ENCODE assay signal across 8 mouse cellular contexts in the genomic region with DNA sequence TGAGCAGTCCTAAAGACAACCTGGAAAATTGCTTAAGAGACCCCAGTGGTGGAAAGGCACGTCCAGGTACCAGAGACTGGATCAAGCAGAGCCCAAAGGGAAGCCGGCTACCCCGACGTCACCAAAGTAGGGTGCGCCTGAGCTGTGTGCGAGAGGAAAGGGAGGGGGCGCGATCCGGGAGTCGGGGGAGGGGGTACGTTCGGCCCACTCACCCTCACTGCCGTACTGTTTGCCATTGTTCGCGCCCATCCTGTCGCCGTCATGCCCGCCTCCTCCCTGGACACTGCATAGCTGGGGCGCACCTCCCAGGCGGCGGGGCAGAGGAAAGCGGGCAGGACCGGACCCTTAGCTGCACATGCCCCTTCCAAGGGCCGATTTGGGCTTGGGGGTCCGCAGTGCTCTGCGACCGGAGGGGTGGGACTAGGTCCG. TPM values are rescaled to one million over a fixed set of nuclear protein-coding genes. Genes with fewer than 3 reads are reported as not detected.
DNase-seq lines count a peak whose midpoint lies in the region; ATAC-seq lines count a peak whose summit lies in the region.

No protein-coding gene starts in this region.

- ATAC-seq in heart, embryonic 11.5 days (replicated peaks; ENCODE audit: insufficient number of reproducible peaks, low FRiP score, low TSS enrichment) = peak; percentile 64
- ATAC-seq in liver, embryonic 16.5 days (ENCODE audit: low read depth) = peak; percentile 37; the same call in 1 of the 2 replicates

- peak overlapping the region; percentile 80 for H3K9ac ChIP-seq in heart, embryonic 11.5 days (ENCODE audit: low read depth, low read length)
- H3K9ac ChIP-seq in liver, embryonic 16.5 days (ENCODE audit: low read depth, low read length) = peak overlapping the region; percentile 24; the same call in 1 of the 2 replicates

- H3K27me3 ChIP-seq in heart, embryonic 11.5 days (ENCODE audit: control insufficient read depth, insufficient read depth, low read length) = no peaks in the 10 kb centered on the region
- H3K27me3 ChIP-seq in liver, embryonic 16.5 days (ENCODE audit: control insufficient read depth, insufficient read depth, low read depth, low read length) = peaks cover 20% of the 10 kb centered on the region

- peak overlapping the region; percentile 57 for H3K4me3 ChIP-seq in heart, embryonic 11.5 days (ENCODE audit: low read depth, low read length)
- H3K4me3 ChIP-seq in liver, embryonic 16.5 days (ENCODE audit: low read depth, low read length) = peak overlapping the region; percentile 54

- H3K36me3 ChIP-seq in heart, embryonic 11.5 days (ENCODE audit: control insufficient read depth, insufficient read depth, low read length) = no peaks in the 10 kb centered on the region
- no peaks in the 10 kb centered on the region for H3K36me3 ChIP-seq in liver, embryonic 16.5 days (ENCODE audit: control insufficient read depth, insufficient read depth)

- no peaks in the 10 kb centered on the region for H3K9me3 ChIP-seq in heart, embryonic 11.5 days (replicated peaks; ENCODE audit: control insufficient read depth, low read length)
- no peaks in the 10 kb centered on the region for H3K9me3 ChIP-seq in liver, embryonic 16.5 days (replicated peaks; ENCODE audit: control insufficient read depth, low read length)

- H3K4me2 ChIP-seq in heart, embryonic 11.5 days = peak overlapping the region; percentile 86
- peak overlapping the region; percentile 59 for H3K4me2 ChIP-seq in liver, embryonic 16.5 days (ENCODE audit: low read depth, low read length)

- peak; percentile 5 for DNase-seq in ovary, adult 18-20 months (ENCODE audit: low spot score)
- no peak for DNase-seq in ovary, postnatal 10 days (ENCODE audit: low spot score)
- DNase-seq in embryo, embryonic 11.5 days (ENCODE audit: low read depth, low spot score) = peak; percentile 29
- DNase-seq in kidney, adult 8-10 months = peak; percentile 5 to 14
- DNase-seq in ovary, postnatal 14 days (ENCODE audit: low spot score) = peak; percentile 10
- DNase-seq in c-Kit-positive CD71-positive TER-119-positive erythroid progenitor cells, embryonic 14.5 days (ENCODE audit: low spot score) = no peak

- peak overlapping the region; percentile 62 for H3K27ac ChIP-seq in heart, embryonic 11.5 days (ENCODE audit: low read depth, low read length)
- H3K27ac ChIP-seq in liver, embryonic 16.5 days (ENCODE audit: low read length) = no peak overlapping the region

- no peaks in the 10 kb centered on the region for H3K4me1 ChIP-seq in heart, embryonic 11.5 days (ENCODE audit: control insufficient read depth, insufficient read depth, low read length)
- no peaks in the 10 kb centered on the region for H3K4me1 ChIP-seq in liver, embryonic 16.5 days (ENCODE audit: control insufficient read depth, low read depth, low read length)

- WGBS in heart, embryonic 11.5 days (ENCODE audit: insufficient replicate concordance) = under 1% methylated on average over 25 of the region's 28 CpGs
- 2% methylated on average over 28 of the region's 28 CpGs for WGBS in liver, embryonic 16.5 days (ENCODE audit: insufficient replicate concordance)

RNA-seq across cellular contexts. Expression of a gene that starts 0.6 kb away (rescaled TPM):
- 11.0 and 13.4 TPM in 2 replicates for polyA plus RNA-seq in heart, embryonic 11.5 days (2014; fragmentation: Nextera tagmentation; extraction: Ambion mirVana)
- polyA plus RNA-seq in liver, embryonic 16.5 days (2015; fragmentation: Nextera tagmentation; extraction: Ambion mirVana) = 0.76 and 1.0 TPM in 2 replicates

Comparison
In these comparisons a context has a peak if more than half of its experiments do, and no peak if none do; other contexts are left out.
1. DNase-seq: peak in ovary, adult 18-20 months (single experiment), embryo, embryonic 11.5 days (single experiment), kidney, adult 8-10 months (2 of 2) and ovary, postnatal 14 days (single experiment); none in ovary, postnatal 10 days (single experiment) and c-Kit-positive CD71-positive TER-119-positive erythroid progenitor cells, embryonic 14.5 days (single experiment).